Mouse (Mus musculus): ENCODE data around the gene Rbfox1. TPM values are rescaled to one million over a fixed set of nuclear protein-coding genes. Genes with fewer than 3 reads are reported as not detected.

Rbfox1 gene
- polyA plus RNA-seq, 1 experiment: 0.22 TPM

DNA sequence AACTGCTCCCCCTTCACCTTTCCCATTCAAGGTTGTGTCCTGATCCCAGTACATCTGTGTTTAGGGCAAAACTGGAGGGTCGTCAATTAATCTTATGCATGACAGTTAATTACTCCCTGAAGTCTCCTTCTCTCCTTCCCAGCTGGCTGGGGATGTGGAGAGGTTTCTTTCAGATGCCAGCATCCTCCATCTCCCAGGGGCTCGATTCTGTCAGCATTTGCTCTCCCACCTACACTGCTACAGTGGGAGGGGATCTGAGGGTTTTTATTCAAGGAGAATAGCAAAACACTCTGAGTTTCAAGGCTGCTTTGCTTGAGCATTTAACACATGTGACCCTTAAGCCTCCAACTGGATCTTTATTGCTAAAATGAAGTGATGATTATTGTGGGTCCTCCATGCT lies 496.4 kb downstream of the Rbfox1 start:
- Histone ChIP-seq H3K36me3 (ENCODE audit: control insufficient read depth, insufficient read depth) (no peaks in the 10 kb centered on the region), H3K79me2 (ENCODE audit: control insufficient read depth, insufficient read depth) (no peaks in the 10 kb centered on the region), H3K4me3 (ENCODE audit: insufficient read depth, poor library complexity, severe bottlenecking) (no peak overlapping the region), H3K27me3 (ENCODE audit: control insufficient read depth, insufficient read depth, insufficient read length) (no peaks in the 10 kb centered on the region), H3ac (ENCODE audit: control insufficient read depth, insufficient read length, low read depth) (no peak overlapping the region), H3K79me3 (ENCODE audit: low read depth) (no peaks in the 10 kb centered on the region)
- TF ChIP-seq CTCF (IDR thresholded peaks at IDR 0.05; ENCODE audit: control insufficient read depth, insufficient read depth, insufficient read length) (no peak), FOSL1 (IDR thresholded peaks at IDR 0.05; ENCODE audit: insufficient read depth, low read length, poor library complexity, severe bottlenecking) (no peak), CEBPB (IDR thresholded peaks at IDR 0.05; ENCODE audit: low read depth) (no peak)

DNA sequence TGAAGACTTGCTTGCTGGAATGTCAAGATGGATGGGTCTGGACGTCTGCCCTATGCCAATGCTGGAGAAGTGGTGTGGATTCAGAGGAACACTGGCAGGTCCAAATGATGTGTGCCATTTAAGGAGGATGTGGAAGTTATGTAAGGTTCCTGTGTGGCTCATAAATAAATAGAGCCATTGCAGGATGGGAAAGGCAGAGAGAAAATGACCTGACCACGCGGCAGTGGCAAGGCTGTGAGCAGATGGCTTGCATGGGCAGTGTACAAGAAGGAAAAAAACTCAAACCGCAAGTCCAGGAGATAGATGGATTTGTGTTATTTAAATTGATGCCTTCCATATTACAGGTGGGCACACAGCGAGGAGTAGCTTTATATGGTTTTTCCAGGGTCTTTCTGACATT lies 497.6 kb downstream of the Rbfox1 start:
- H3K36me3 ChIP-seq (ENCODE audit: control insufficient read depth, insufficient read depth): no peaks in the 10 kb centered on the region
- no peak for TF ChIP-seq CTCF (IDR thresholded peaks at IDR 0.05; ENCODE audit: control insufficient read depth, insufficient read depth, insufficient read length)
- TF ChIP-seq MYOG (IDR thresholded peaks at IDR 0.05; ENCODE audit: control insufficient read depth, extremely low read depth, insufficient read length): no peak
- no peak for TF ChIP-seq MYOD1 (IDR thresholded peaks at IDR 0.05; ENCODE audit: control insufficient read depth, insufficient read length, low read depth)
- no peak for TF ChIP-seq FOSL1 (IDR thresholded peaks at IDR 0.05; ENCODE audit: insufficient read depth, low read length, poor library complexity, severe bottlenecking)
- TF ChIP-seq USF1 (IDR thresholded peaks at IDR 0.05; ENCODE audit: low read depth): no peak
- TF ChIP-seq MAX (IDR thresholded peaks at IDR 0.05): no peak
- no peak for TF ChIP-seq CEBPB (IDR thresholded peaks at IDR 0.05; ENCODE audit: low read depth)
- H3K4me3 ChIP-seq (ENCODE audit: insufficient read depth, poor library complexity, severe bottlenecking): no peak overlapping the region
- no peaks in the 10 kb centered on the region for H3K79me2 ChIP-seq (ENCODE audit: control insufficient read depth, insufficient read depth)
- H3K27me3 ChIP-seq (ENCODE audit: control insufficient read depth, insufficient read depth, insufficient read length): no peaks in the 10 kb centered on the region
- no peaks in the 10 kb centered on the region for H3K79me3 ChIP-seq (ENCODE audit: low read depth)
- H3ac ChIP-seq (ENCODE audit: control insufficient read depth, insufficient read length, low read depth): no peak overlapping the region

DNA sequence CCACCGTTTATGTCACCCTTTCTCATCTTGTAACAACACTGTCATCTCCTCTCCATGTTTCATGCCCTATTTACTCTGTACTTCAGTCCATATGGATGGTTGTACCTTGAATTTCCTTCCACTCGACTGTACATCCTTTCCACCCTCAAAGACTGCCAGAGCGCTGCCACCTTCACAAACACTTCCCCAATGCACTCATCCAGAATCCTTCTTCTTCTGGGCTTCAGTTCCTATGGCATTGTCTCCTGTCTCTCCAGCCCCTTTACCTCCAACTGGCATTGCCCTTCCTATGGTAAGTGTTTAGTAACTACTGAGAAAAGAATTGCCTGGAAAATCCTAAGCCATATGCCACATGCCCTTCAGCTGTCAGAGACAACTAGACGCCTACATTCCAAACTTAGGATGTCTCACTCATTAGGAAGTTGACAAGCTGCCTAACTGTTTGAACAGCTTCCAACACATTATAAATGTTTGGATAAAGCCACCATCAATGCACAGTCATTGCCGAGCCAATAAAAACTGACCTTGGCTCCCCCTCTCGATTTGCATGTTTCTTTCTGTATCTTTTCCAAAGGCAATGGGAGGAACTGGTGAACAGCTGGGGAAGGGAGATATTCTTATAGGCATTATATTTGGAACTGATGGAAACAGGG lies 505.2 kb downstream of the Rbfox1 start:
- Histone ChIP-seq H3K4me3 (ENCODE audit: insufficient read depth, poor library complexity, severe bottlenecking) (no peak overlapping the region), H3K79me2 (ENCODE audit: control insufficient read depth, insufficient read depth) (no peaks in the 10 kb centered on the region), H3K27me3 (ENCODE audit: control insufficient read depth, insufficient read depth, insufficient read length) (no peaks in the 10 kb centered on the region), H3K36me3 (ENCODE audit: control insufficient read depth, insufficient read depth) (no peaks in the 10 kb centered on the region), H3K79me3 (ENCODE audit: low read depth) (no peaks in the 10 kb centered on the region), H3ac (ENCODE audit: control insufficient read depth, insufficient read length, low read depth) (no peak overlapping the region)
- TF ChIP-seq USF1 (IDR thresholded peaks at IDR 0.05; ENCODE audit: low read depth) (no peak), MYOG (IDR thresholded peaks at IDR 0.05; ENCODE audit: control insufficient read depth, extremely low read depth, insufficient read length) (no peak), CTCF (IDR thresholded peaks at IDR 0.05; ENCODE audit: control insufficient read depth, insufficient read depth, insufficient read length) (no peak), MYOD1 (IDR thresholded peaks at IDR 0.05; ENCODE audit: control insufficient read depth, insufficient read length, low read depth) (no peak), CEBPB (IDR thresholded peaks at IDR 0.05; ENCODE audit: low read depth) (no peak), FOSL1 (IDR thresholded peaks at IDR 0.05; ENCODE audit: insufficient read depth, low read length, poor library complexity, severe bottlenecking) (no peak), MAX (IDR thresholded peaks at IDR 0.05) (no peak)

DNA sequence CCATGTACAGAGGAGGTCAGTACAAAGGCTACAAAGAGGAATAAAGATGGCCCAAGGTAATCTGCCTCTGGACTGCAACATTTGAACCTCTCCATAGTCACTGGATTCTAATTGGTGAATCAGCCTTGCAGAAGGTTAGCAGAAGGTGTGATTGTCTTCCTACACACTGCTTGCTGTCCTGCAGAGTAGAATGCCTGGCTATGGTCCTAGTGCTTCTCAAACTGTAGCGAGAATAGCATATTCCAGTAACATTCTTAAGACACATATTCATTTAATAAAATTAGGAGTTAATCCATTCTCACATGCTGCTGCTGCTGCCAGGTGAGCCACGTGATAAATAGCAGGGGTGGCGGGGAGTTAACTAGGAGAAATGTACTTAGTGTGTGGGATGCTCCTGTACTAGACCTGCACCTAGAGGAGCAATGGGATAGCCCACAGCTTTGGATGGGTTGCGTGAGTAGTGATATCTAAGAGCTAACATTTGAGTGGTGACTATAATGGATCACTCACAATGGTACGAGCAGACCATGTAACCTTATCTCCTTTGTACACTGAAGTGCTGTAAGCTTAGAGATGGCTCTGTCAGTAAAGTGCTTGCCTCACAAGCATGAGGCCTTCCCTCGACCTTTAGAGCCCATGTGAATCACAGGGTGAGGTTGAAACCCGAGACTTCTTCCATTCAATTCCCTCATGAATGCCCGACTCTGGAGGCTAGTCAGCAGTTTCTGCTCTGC lies 511.7 kb downstream of the Rbfox1 start:
- no peaks in the 10 kb centered on the region for H3K36me3 ChIP-seq (ENCODE audit: control insufficient read depth, insufficient read depth)
- TF ChIP-seq FOSL1 (IDR thresholded peaks at IDR 0.05; ENCODE audit: insufficient read depth, low read length, poor library complexity, severe bottlenecking) (no peak), MYOD1 (IDR thresholded peaks at IDR 0.05; ENCODE audit: control insufficient read depth, insufficient read length, low read depth) (no peak), MYOG (IDR thresholded peaks at IDR 0.05; ENCODE audit: control insufficient read depth, extremely low read depth, insufficient read length) (no peak), CEBPB (IDR thresholded peaks at IDR 0.05; ENCODE audit: low read depth) (no peak), MAX (IDR thresholded peaks at IDR 0.05) (no peak), USF1 (IDR thresholded peaks at IDR 0.05; ENCODE audit: low read depth) (no peak), CTCF (IDR thresholded peaks at IDR 0.05; ENCODE audit: control insufficient read depth, insufficient read depth, insufficient read length) (no peak)
- no peak overlapping the region for H3K4me3 ChIP-seq (ENCODE audit: insufficient read depth, poor library complexity, severe bottlenecking)
- no peaks in the 10 kb centered on the region for H3K79me3 ChIP-seq (ENCODE audit: low read depth)
- no peaks in the 10 kb centered on the region for H3K79me2 ChIP-seq (ENCODE audit: control insufficient read depth, insufficient read depth)
- no peaks in the 10 kb centered on the region for H3K27me3 ChIP-seq (ENCODE audit: control insufficient read depth, insufficient read depth, insufficient read length)
- no peak overlapping the region for H3ac ChIP-seq (ENCODE audit: control insufficient read depth, insufficient read length, low read depth)

DNA sequence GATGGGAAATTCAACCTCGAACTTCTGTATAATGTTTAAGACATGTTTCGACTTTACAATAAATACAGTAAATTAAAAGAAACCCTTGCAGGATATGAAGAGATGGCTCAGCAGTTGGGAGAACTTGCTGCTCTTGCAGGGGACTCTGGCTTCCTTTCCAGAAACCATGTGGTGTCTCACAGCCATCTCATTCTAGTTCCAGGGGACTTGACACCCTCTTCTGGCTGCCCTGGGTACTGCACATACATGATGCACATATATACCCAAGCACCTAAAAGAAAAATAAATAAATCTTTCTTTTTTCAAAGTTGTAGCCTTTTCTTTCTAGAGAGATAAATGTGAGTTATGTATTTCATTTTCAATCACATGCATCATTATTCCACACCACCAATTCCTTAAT lies 512.5 kb downstream of the Rbfox1 start:
- TF ChIP-seq FOSL1 (IDR thresholded peaks at IDR 0.05; ENCODE audit: insufficient read depth, low read length, poor library complexity, severe bottlenecking): no peak
- TF ChIP-seq USF1 (IDR thresholded peaks at IDR 0.05; ENCODE audit: low read depth): no peak
- TF ChIP-seq MYOD1 (IDR thresholded peaks at IDR 0.05; ENCODE audit: control insufficient read depth, insufficient read length, low read depth): no peak
- no peak for TF ChIP-seq CEBPB (IDR thresholded peaks at IDR 0.05; ENCODE audit: low read depth)

More for the DNA sequence above, 512.5 kb downstream of the Rbfox1 start:
- Histone ChIP-seq H3ac (ENCODE audit: control insufficient read depth, insufficient read length, low read depth) (no peak overlapping the region), H3K79me3 (ENCODE audit: low read depth) (no peaks in the 10 kb centered on the region), H3K4me3 (ENCODE audit: insufficient read depth, poor library complexity, severe bottlenecking) (no peak overlapping the region), H3K79me2 (ENCODE audit: control insufficient read depth, insufficient read depth) (no peaks in the 10 kb centered on the region), H3K36me3 (ENCODE audit: control insufficient read depth, insufficient read depth) (no peaks in the 10 kb centered on the region), H3K27me3 (ENCODE audit: control insufficient read depth, insufficient read depth, insufficient read length) (no peaks in the 10 kb centered on the region)

Measured in C2C12 (cell line).